Mouse (Mus musculus) heart, postnatal 25 days (tissue): ENCODE measurements around the gene Kremen1. TPM values are rescaled to one million over a fixed set of nuclear protein-coding genes. Genes with fewer than 3 reads are reported as not detected.

Experiments
- DNase-seq: peaks from one replicate; pipeline ENCODE4 v3.0.0; 2022; ENCODE audit warnings: low spot score
- intact Hi-C: fragments of 180-260 bp; cut with DNase I; formaldehyde crosslinking; loops from one replicate; pipeline ENCODE4 v1.15.1; 2025
- total RNA-seq, 2 experiments: library from RNA; stranded (reverse); gene quantifications; 2 replicates each; pipeline ENCODE4 v1.2.3; 2021

Gene Kremen1
- total RNA-seq, 2 experiments from 2014 or later = 72.5 to 78.8 TPM

- intact Hi-C loops = no loop called here
These were observed 112.1 kb downstream of the Kremen1 start for GRCm38 (mm10) chr11:5149249-5149648.

GRCm38 (mm10) chr11:5145600-5145999 lies 115.8 kb downstream of the Kremen1 start:
- DNase-seq = no peak
- intact Hi-C loops = no loop called here

More at GRCm38 (mm10) chr11:5149249-5149648, 112.1 kb downstream of the Kremen1 start:
- DNase-seq = no peak

- no peak for DNase-seq
- intact Hi-C loops = no loop called here
These were observed 119.4 kb downstream of the Kremen1 start for GRCm38 (mm10) chr11:5141965-5142364.

Other genes starting within 250 kb of the Kremen1 start
- 1 to 10 TPM; 2.4 to 5.3 TPM for gene Rasl10a, start 203.4 kb downstream of the Kremen1 start, total RNA-seq
- 10 to 100 TPM; 19.0 to 21.2 TPM for gene Gas2l1, start 196.2 kb downstream of the Kremen1 start, total RNA-seq
- 10 to 100 TPM; 21.4 to 21.6 TPM for gene Rhbdd3, start 162.6 kb downstream of the Kremen1 start, total RNA-seq
- 10 to 100 TPM; 95.7 to 96.0 TPM for gene Ewsr1, start 162.3 kb downstream of the Kremen1 start, total RNA-seq
- 1 to 10 TPM; 2.1 to 2.2 TPM for gene Emid1, start 109.3 kb downstream of the Kremen1 start, total RNA-seq
- gene Znrf3, start 183.3 kb upstream of the Kremen1 start, total RNA-seq = 1 to 10 TPM; 9.4 to 9.7 TPM